Mouse (Mus musculus) thymus, postnatal 4 days (tissue): ENCODE data around the gene Plb1.

Experiments used
- DNase-seq: peaks from one replicate; pipeline ENCODE4 v3.0.0; 2021

Gene Plb1

GRCm38 (mm10) chr5:32400926-32401325 lies 168.4 kb downstream of the Plb1 start:
- no peak for DNase-seq

GRCm38 (mm10) chr5:32403082-32403953 lies 170.8 kb downstream of the Plb1 start:
- no peak for DNase-seq

DNA sequence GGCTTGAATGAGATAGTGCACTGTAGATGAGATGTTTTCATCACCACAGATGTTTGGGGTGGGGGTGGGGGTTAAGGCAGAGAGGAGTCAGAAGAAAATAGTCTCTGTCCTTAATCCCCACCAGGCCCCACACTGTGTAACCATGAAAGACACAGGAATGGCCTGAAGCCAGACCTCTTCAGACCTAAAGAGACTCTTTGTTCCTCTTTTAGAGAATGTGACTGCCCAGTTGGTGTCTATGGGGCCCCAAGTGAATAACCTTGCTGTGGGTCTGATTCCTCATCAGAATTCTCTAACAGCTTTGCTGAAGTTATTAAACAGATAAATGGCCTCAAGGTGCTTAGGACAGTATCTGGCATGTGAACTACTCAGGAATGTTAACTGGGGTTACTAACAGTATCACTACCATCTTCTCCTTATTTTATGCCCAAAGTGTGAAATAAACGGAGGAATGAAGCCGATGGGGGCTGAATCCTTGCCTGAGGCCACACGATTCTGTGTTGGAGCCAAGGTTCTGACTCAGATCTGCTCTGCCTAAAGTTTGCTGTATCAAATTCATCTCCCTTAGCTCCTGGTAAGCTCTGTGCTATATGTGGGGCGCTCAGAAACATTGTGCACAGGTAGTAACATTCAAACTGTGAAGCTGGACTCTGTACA lies 172.8 kb downstream of the Plb1 start:
- no peak for DNase-seq

DNA sequence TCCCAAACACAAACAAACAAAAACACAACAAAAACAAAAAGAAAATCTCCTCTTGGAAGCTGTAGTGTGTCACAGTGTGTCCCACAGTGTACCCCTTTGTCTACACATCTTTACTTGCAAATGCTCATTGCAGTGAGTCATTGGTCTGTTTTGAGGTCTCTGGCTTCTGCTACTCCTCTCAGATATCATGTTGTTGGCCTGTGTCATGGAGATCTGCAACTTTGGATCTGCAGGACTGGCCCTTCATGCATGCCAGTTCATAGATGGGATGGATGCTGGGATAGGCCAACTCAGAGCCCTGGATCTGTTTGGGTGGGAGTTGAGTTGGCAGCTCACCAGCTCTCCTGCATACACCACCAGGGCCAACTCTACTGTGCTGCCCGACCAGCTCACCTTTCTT lies 176.3 kb downstream of the Plb1 start:
- DNase-seq: no peak

DNA sequence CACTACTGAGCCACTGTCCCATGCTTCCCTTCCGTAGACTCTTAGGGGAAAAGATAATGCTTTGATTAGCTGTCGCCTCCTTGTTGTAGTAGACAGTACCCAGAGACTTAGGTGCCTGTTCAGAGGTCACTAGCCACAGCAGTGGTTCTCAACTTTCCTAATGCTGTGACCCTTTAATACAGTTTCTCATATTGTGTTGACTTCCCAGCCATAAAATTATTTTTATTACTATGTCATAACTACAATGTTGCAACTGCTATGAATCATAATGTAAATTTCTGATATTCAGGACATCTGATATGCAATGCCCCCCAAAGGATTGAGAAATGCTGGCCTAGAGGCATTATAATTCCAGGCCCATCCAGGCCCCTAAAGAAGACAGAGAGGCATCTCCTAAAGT lies 177.2 kb downstream of the Plb1 start:
- DNase-seq: no peak

DNA sequence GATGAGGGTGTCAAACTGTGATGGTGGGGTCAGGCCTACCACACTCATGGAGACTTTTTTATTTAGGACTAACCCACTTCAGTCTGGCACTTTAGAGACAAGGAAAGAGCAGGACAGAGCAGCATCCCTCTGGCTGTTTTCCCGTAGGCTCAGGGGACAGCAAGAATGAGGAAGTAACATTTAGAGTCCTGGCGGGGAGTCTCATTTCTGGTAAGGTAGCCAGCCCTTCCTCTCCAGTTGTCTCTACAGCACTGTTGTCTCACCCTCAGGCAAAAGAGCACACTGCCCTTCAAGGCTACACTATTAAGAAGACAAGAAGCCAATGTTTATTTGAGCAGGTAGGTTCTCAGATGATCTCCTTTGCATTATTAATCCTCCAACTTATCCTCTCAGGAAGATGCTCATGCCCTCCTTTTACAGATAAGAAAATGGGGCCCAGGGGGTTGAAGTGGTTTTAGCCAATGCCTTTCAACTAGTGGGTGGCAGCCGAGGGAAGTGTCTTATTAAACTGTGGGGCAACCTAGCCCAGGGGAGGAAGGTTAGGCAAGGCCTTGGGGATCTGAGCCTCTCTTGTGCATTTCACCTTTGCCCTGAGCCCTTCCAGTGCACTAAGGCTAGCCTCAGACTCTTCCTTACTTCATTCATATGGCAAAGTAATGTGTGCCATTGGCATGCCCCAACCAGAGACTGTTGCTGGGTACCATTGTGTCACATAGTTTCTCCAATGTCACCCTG lies 178.6 kb downstream of the Plb1 start:
- no peak for DNase-seq

GRCm38 (mm10) chr5:32412186-32412950 lies 179.9 kb downstream of the Plb1 start:
- DNase-seq: no peak

GRCm38 (mm10) chr5:32413083-32413482 lies 180.6 kb downstream of the Plb1 start:
- no peak for DNase-seq

- DNase-seq: no peak
These were observed 181.1 kb downstream of the Plb1 start for GRCm38 (mm10) chr5:32413569-32413968.

DNA sequence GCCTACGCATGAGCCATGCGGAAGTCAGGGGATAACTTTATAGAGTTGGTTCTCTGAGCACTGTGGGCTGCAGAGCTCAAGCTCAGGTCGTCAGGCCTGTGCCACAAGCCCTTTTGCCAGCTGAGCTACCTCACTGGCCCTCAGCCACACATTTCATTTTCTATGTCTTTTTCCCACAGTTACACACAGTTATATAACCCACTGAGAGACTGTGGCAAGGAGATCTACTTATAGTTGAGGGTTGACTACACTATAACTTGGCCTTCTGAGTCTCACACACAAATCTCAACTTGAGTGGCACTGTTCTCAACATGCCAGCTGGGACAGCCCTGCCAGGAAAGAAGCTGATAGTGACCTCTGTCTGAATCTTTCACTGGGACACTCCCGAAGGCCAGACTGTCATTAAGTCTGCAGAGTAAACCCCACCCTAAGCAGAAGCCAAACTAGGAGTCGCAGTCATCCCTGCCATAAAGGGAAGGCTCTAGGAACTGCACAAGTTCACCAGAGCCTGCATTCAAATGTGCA lies 182.0 kb downstream of the Plb1 start:
- DNase-seq: no peak

- no peak for DNase-seq
These were observed 183.0 kb downstream of the Plb1 start for GRCm38 (mm10) chr5:32415554-32415953.
